Mouse (Mus musculus): ENCODE measurements around the gene Ryr2. TPM values are rescaled to one million over a fixed set of nuclear protein-coding genes. Genes with fewer than 3 reads are reported as not detected.

Ryr2 gene
- polyA plus RNA-seq, 2 experiments, result 0.37 to 0.79 TPM

DNA sequence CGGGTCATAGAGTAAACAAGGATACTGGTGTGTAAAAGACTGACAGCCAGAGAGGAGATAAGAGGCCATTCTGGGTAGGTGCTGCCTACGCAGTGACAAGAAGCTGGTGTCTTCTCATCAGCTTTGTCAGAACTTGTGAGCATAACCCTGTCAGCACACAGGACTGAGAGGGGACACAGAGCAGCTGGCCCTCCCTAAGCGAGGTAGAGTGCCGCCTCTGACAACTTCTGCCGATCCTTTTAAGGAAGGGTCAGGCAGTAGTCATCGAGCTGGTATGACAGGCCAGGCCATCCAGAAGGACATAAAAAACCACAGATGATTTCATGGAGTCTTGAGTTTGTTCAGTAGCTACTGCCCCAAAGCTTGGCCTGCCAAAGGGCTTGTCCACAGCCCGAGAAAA, 26.8 kb upstream of the Ryr2 start:
- Histone ChIP-seq H3K9ac (ENCODE audit: low read depth, low read length, severe bottlenecking) (no peak overlapping the region), H3K36me3 (ENCODE audit: control insufficient read depth, insufficient read depth, low read length) (no peaks in the 10 kb centered on the region), H3K4me2 (replicated peaks; ENCODE audit: low read depth, low read length, severe bottlenecking) (no peak overlapping the region), H3K27me3 (ENCODE audit: control insufficient read depth, insufficient read depth, low read length) (no peaks in the 10 kb centered on the region), H3K9me3 (ENCODE audit: control insufficient read depth, low read length) (no peaks in the 10 kb centered on the region), H3K27ac (replicated peaks; ENCODE audit: low read depth, low read length) (no peak overlapping the region), H3K4me1 (ENCODE audit: control insufficient read depth, insufficient read depth, low read length) (no peaks in the 10 kb centered on the region), H3K4me3 (replicated peaks; ENCODE audit: low read length) (no peak overlapping the region)
- ATAC-seq (ENCODE audit: low FRiP score, low read depth) (no peak), DNase-seq (ENCODE audit: low spot score) (no peak)
- 65% methylated on average over 7 of the region's 7 CpGs for WGBS
- no peak for TF ChIP-seq POLR2A (IDR thresholded peaks at IDR 0.05; ENCODE audit: borderline replicate concordance, extremely low read depth, insufficient read depth, insufficient read length)

DNA sequence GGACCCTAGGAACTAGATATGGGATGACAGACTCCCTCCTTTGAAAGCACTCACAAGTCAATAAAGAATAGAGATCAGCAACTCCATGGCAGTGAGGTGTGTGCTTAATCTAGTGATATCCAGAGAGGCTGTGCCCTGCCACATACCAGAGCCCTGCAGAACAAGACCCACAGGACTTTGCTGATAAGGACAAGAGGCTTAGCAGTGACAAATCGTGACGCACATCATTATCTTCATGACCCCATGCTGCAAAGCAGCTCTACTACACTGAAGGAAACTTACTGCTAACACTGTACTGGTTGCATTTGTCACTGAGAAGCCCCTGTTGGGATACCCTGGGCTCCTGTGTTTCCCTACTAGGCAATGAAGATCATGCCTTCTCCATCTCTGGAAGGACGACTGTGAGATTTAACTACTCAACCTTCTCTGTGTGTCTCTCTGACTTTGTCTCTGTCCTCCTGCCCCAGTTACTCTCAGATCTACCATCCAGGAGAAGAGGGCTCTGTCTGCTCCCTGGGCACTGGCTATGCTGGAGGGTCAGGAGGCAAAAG, 25.5 kb upstream of the Ryr2 start:
- DNase-seq (ENCODE audit: low spot score) (no peak), ATAC-seq (ENCODE audit: low FRiP score, low read depth) (no peak)
- Histone ChIP-seq H3K4me3 (replicated peaks; ENCODE audit: low read length) (no peak overlapping the region), H3K27me3 (ENCODE audit: control insufficient read depth, insufficient read depth, low read length) (no peaks in the 10 kb centered on the region), H3K27ac (replicated peaks; ENCODE audit: low read depth, low read length) (no peak overlapping the region), H3K9me3 (ENCODE audit: control insufficient read depth, low read length) (no peaks in the 10 kb centered on the region), H3K4me2 (replicated peaks; ENCODE audit: low read depth, low read length, severe bottlenecking) (no peak overlapping the region), H3K9ac (ENCODE audit: low read depth, low read length, severe bottlenecking) (no peak overlapping the region), H3K4me1 (ENCODE audit: control insufficient read depth, insufficient read depth, low read length) (no peaks in the 10 kb centered on the region), H3K36me3 (ENCODE audit: control insufficient read depth, insufficient read depth, low read length) (no peaks in the 10 kb centered on the region)
- 79% methylated on average over 3 of the region's 3 CpGs for WGBS
- TF ChIP-seq POLR2A (IDR thresholded peaks at IDR 0.05; ENCODE audit: borderline replicate concordance, extremely low read depth, insufficient read depth, insufficient read length), result no peak

DNA sequence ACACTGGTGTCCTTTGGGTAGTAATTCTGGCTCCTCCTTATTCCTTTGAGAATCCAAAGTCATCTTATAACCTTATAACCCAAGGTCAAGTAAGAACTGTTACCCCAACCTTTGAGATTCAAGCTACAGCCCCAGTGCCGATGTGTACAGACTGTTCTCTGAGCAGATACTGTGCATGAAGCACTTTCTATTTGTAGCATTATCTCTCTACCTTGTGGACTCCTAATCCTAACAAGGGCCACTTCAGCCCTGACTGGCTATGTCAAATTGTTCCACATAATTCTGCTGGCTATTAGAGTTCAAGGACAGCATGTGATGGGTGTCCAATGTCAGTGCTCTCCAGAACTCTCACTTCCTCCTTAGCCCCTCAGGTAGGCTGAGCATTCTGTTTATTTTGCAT, 22.4 kb upstream of the Ryr2 start:
- no peaks in the 10 kb centered on the region for H3K36me3 ChIP-seq (ENCODE audit: control insufficient read depth, insufficient read depth, low read length)

DNA sequence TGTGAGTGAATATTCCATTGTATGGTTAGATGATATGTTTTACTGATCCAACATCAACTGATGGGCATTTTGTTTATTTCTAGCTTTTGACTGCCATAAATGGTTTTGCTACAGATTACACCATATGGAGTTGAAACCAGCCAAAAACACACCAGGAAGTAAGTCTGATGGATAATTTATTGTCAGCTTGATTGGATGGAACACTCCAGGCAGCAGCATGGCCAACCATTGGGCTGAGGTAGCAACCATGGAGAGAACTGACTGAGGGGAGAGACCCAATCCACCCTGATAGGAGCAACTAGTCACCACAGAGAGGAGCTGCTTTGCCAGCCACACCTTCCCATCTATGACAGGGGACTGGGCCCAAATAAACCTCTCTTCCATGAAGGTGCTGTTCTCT, 19.4 kb upstream of the Ryr2 start:
- no peaks in the 10 kb centered on the region for H3K36me3 ChIP-seq (ENCODE audit: control insufficient read depth, insufficient read depth, low read length)
- H3K9ac ChIP-seq (ENCODE audit: low read depth, low read length, severe bottlenecking), result no peak overlapping the region
- no peak overlapping the region for H3K4me2 ChIP-seq (replicated peaks; ENCODE audit: low read depth, low read length, severe bottlenecking)
- no peaks in the 10 kb centered on the region for H3K27me3 ChIP-seq (ENCODE audit: control insufficient read depth, insufficient read depth, low read length)
- H3K4me1 ChIP-seq (ENCODE audit: control insufficient read depth, insufficient read depth, low read length), result no peaks in the 10 kb centered on the region
- no peak overlapping the region for H3K27ac ChIP-seq (replicated peaks; ENCODE audit: low read depth, low read length)
- H3K9me3 ChIP-seq (ENCODE audit: control insufficient read depth, low read length), result no peaks in the 10 kb centered on the region
- DNase-seq (ENCODE audit: low spot score) (no peak), ATAC-seq (ENCODE audit: low FRiP score, low read depth) (no peak)
- TF ChIP-seq POLR2A (IDR thresholded peaks at IDR 0.05; ENCODE audit: borderline replicate concordance, extremely low read depth, insufficient read depth, insufficient read length), result no peak
- no peak overlapping the region for H3K4me3 ChIP-seq (replicated peaks; ENCODE audit: low read length)

More for the DNA sequence above, 22.4 kb upstream of the Ryr2 start:
- no peak overlapping the region for H3K4me3 ChIP-seq (replicated peaks; ENCODE audit: low read length)
- no peak for ATAC-seq (ENCODE audit: low FRiP score, low read depth)
- WGBS, result 78% methylated on average over 1 of the region's 1 CpGs
- no peak overlapping the region for H3K9ac ChIP-seq (ENCODE audit: low read depth, low read length, severe bottlenecking)
- no peaks in the 10 kb centered on the region for H3K27me3 ChIP-seq (ENCODE audit: control insufficient read depth, insufficient read depth, low read length)
- TF ChIP-seq POLR2A (IDR thresholded peaks at IDR 0.05; ENCODE audit: borderline replicate concordance, extremely low read depth, insufficient read depth, insufficient read length), result no peak
- H3K9me3 ChIP-seq (ENCODE audit: control insufficient read depth, low read length), result no peaks in the 10 kb centered on the region
- no peak overlapping the region for H3K4me2 ChIP-seq (replicated peaks; ENCODE audit: low read depth, low read length, severe bottlenecking)
- no peak for DNase-seq (ENCODE audit: low spot score)
- H3K27ac ChIP-seq (replicated peaks; ENCODE audit: low read depth, low read length), result no peak overlapping the region
- H3K4me1 ChIP-seq (ENCODE audit: control insufficient read depth, insufficient read depth, low read length), result no peaks in the 10 kb centered on the region

DNA sequence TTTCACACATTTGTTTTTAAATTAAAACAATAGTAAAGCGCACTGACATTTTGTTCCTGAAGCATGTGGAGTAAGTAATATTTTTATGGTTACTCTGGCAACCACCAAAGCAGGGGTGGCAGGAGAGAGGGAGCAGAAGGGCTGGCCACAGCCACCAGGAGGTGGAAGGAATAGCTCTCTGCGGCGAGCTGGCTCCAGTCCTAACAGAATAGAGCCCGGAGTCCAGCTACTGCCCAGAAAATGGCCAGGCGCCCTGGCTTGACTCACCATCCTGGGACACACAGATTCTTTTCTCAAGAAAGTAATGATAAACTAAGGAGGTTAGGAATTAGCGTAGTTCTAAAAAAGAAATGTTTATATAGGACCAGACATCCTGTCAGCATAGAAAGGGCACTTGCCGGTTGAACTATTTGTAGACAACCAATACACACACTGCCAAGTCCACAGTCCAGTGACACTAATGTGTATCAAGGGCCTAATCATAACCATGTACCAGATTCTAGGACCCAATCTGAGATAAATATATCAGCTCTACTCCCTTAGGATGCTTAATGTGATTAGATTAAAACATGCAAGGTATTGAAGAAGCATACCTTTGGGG, 18.3 kb upstream of the Ryr2 start:
- WGBS, result 77% methylated on average over 7 of the region's 7 CpGs
- Histone ChIP-seq H3K4me2 (replicated peaks; ENCODE audit: low read depth, low read length, severe bottlenecking) (no peak overlapping the region), H3K9me3 (ENCODE audit: control insufficient read depth, low read length) (no peaks in the 10 kb centered on the region), H3K4me1 (ENCODE audit: control insufficient read depth, insufficient read depth, low read length) (no peaks in the 10 kb centered on the region), H3K36me3 (ENCODE audit: control insufficient read depth, insufficient read depth, low read length) (no peaks in the 10 kb centered on the region), H3K9ac (ENCODE audit: low read depth, low read length, severe bottlenecking) (no peak overlapping the region), H3K4me3 (replicated peaks; ENCODE audit: low read length) (no peak overlapping the region), H3K27me3 (ENCODE audit: control insufficient read depth, insufficient read depth, low read length) (no peaks in the 10 kb centered on the region), H3K27ac (replicated peaks; ENCODE audit: low read depth, low read length) (no peak overlapping the region)
- ATAC-seq (ENCODE audit: low FRiP score, low read depth), result no peak
- no peak for DNase-seq (ENCODE audit: low spot score)
- no peak for TF ChIP-seq POLR2A (IDR thresholded peaks at IDR 0.05; ENCODE audit: borderline replicate concordance, extremely low read depth, insufficient read depth, insufficient read length)

Data from limb, embryonic 14.5 days (tissue).